9 mouse cellular contexts compared by ENCODE assay signal in genomic region chr3:51532282-51532620, GRCm38 (mm10). TPM values are rescaled to one million over a fixed set of nuclear protein-coding genes. Genes with fewer than 3 reads are reported as not detected.
DNase-seq lines count a peak whose midpoint lies in the region; ATAC-seq and TF ChIP-seq lines count a peak whose summit lies in the region.
"Had no signal": no experiment of that assay in that cellular context is flagged by ENCODE, and none has a peak within 500 bp of the region (broad histone marks: within the 10 kb centered on the region; RNA-seq: fewer than 3 reads in every experiment).

No protein-coding gene starts in this region.

- H3K27ac ChIP-seq in kidney, adult 2 months (ENCODE audit: insufficient read depth, low read depth, low read length): peak overlapping the region; percentile 53
- H3K27ac ChIP-seq in midbrain, embryonic 13.5 days: peak overlapping the region; percentile 51; the same call in 1 of the 2 replicates
- no peak overlapping the region for H3K27ac ChIP-seq in midbrain, embryonic 11.5 days (ENCODE audit: low read depth, low read length)
- H3K27ac ChIP-seq in stomach, embryonic 16.5 days (ENCODE audit: low read length): peak overlapping the region; percentile 81

- no peak for TF ChIP-seq CTCF in kidney, adult 2 months (conservative IDR thresholded peaks at IDR 0.05; ENCODE audit: insufficient read depth, insufficient read length, low read depth, low read length)

- no peak overlapping the region for H3K4me2 ChIP-seq in midbrain, embryonic 13.5 days (replicated peaks)
- no peak overlapping the region for H3K4me2 ChIP-seq in midbrain, embryonic 11.5 days
- peak overlapping the region; percentile 7; the same call in 1 of the 2 replicates for H3K4me2 ChIP-seq in stomach, embryonic 16.5 days (ENCODE audit: low read depth, low read length)

- peaks cover 4% of the 10 kb centered on the region; the same call in 1 of the 2 replicates for H3K4me1 ChIP-seq in kidney, adult 2 months (ENCODE audit: control insufficient read depth, insufficient read depth, low read length)
- H3K4me1 ChIP-seq in midbrain, embryonic 13.5 days (replicated peaks): 0 out of 2 replicates have a peak, but pooled peaks cover 3% of the 10 kb centered on the region
- no peaks in the 10 kb centered on the region for H3K4me1 ChIP-seq in midbrain, embryonic 11.5 days (ENCODE audit: control insufficient read depth, insufficient read depth, low read length)
- peaks cover 15% of the 10 kb centered on the region for H3K4me1 ChIP-seq in stomach, embryonic 16.5 days (ENCODE audit: control insufficient read depth, insufficient read depth, low read length)

- H3K4me3 ChIP-seq in kidney, adult 2 months (ENCODE audit: insufficient read depth, low read depth, low read length): no peak overlapping the region
- H3K4me3 ChIP-seq in midbrain, embryonic 13.5 days (replicated peaks): no peak overlapping the region
- no peak overlapping the region for H3K4me3 ChIP-seq in midbrain, embryonic 11.5 days (ENCODE audit: low read depth, low read length)
- H3K4me3 ChIP-seq in stomach, embryonic 16.5 days (replicated peaks; ENCODE audit: low read length): no peak overlapping the region

- WGBS in kidney, adult 2 months: 37% methylated on average over 5 of the region's 5 CpGs
- 91% methylated on average over 5 of the region's 5 CpGs for WGBS in midbrain, embryonic 13.5 days
- WGBS in midbrain, embryonic 11.5 days: 89% methylated on average over 5 of the region's 5 CpGs
- WGBS in large intestine, adult 2 months: 21% methylated on average over 5 of the region's 5 CpGs
- 31% methylated on average over 5 of the region's 5 CpGs for WGBS in stomach, embryonic 16.5 days

- no peak for DNase-seq in kidney, adult 2 months
- DNase-seq in kidney, adult 9 months: no peak
- DNase-seq in midbrain, embryonic 11.5 days (ENCODE audit: low spot score, missing footprints): no peak
- DNase-seq in large intestine, adult 2 months (ENCODE audit: low read depth, low spot score): peak; percentile 98
- DNase-seq in spleen, postnatal 10 days (ENCODE audit: low spot score in 2 of 2): no peak
- DNase-seq in gastrocnemius, adult 18-20 months (ENCODE audit: low spot score): no peak
- DNase-seq: thymus, postnatal 4 days had no signal

- TF ChIP-seq POLR2A in kidney, adult 2 months (IDR thresholded peaks at IDR 0.05; ENCODE audit: low read depth, low read length): no peak

- H3K36me3 ChIP-seq in kidney, adult 2 months (ENCODE audit: control insufficient read depth, insufficient read depth, low read length): no peaks in the 10 kb centered on the region; the same call in 1 of the 2 replicates
- H3K36me3 ChIP-seq in midbrain, embryonic 13.5 days: peaks cover 92% of the 10 kb centered on the region
- peaks cover 20% of the 10 kb centered on the region for H3K36me3 ChIP-seq in midbrain, embryonic 11.5 days (ENCODE audit: control insufficient read depth, insufficient read depth, low read length)
- H3K36me3 ChIP-seq in stomach, embryonic 16.5 days (ENCODE audit: control insufficient read depth, insufficient read depth, low read length): peaks cover 45% of the 10 kb centered on the region

- no peak overlapping the region for H3K9ac ChIP-seq in midbrain, embryonic 13.5 days (replicated peaks)
- no peak overlapping the region for H3K9ac ChIP-seq in midbrain, embryonic 11.5 days (ENCODE audit: low read length)
- peak overlapping the region; percentile 5; the same call in 1 of the 2 replicates for H3K9ac ChIP-seq in stomach, embryonic 16.5 days (ENCODE audit: low read length)

- H3K9me3 ChIP-seq in midbrain, embryonic 13.5 days: no peaks in the 10 kb centered on the region
- no peaks in the 10 kb centered on the region for H3K9me3 ChIP-seq in midbrain, embryonic 11.5 days (ENCODE audit: control insufficient read depth, low read length)
- no peaks in the 10 kb centered on the region for H3K9me3 ChIP-seq in stomach, embryonic 16.5 days (replicated peaks; ENCODE audit: control insufficient read depth, low read length)

- no peaks in the 10 kb centered on the region for H3K27me3 ChIP-seq in kidney, adult 2 months (replicated peaks; ENCODE audit: control insufficient read depth, insufficient read depth, low read length)
- no peaks in the 10 kb centered on the region for H3K27me3 ChIP-seq in midbrain, embryonic 13.5 days
- H3K27me3 ChIP-seq in midbrain, embryonic 11.5 days (ENCODE audit: control insufficient read depth, insufficient read depth, low read length): no peaks in the 10 kb centered on the region
- no peaks in the 10 kb centered on the region for H3K27me3 ChIP-seq in stomach, embryonic 16.5 days (ENCODE audit: control insufficient read depth, insufficient read depth, low read length)

- no peak for ATAC-seq in midbrain, embryonic 13.5 days
- no peak for ATAC-seq in midbrain, embryonic 11.5 days (ENCODE audit: low FRiP score)
- ATAC-seq in stomach, embryonic 16.5 days (ENCODE audit: insufficient read depth, low FRiP score): no peak

RNA-seq across cellular contexts. Expression of gene Setd7, which starts 28.4 kb away (rescaled TPM):
- polyA plus RNA-seq in kidney, adult 2 months (2012; rRNA removed): 11.8 and 14.1 TPM in 2 replicates
- polyA plus RNA-seq in midbrain, embryonic 13.5 days (2015; fragmentation: Nextera tagmentation; extraction: Ambion mirVana): 4.6 TPM in 2 replicates
- polyA plus RNA-seq in midbrain, embryonic 11.5 days (2014; fragmentation: Nextera tagmentation; extraction: Ambion mirVana): 3.4 and 3.8 TPM in 2 replicates
- 7.5 and 14.2 TPM in 2 replicates for polyA plus RNA-seq in large intestine, adult 2 months (2012; rRNA removed)
- polyA plus RNA-seq in stomach, embryonic 16.5 days (2015; fragmentation: Nextera tagmentation; extraction: Ambion mirVana): 2.8 and 4.8 TPM in 2 replicates
- 100 to 1,000 TPM; 151 to 156 TPM for total RNA-seq in gastrocnemius, adult 18-20 months (2021)

RNA-seq across cellular contexts. Expression of gene Rab33b, which starts 48.5 kb away (rescaled TPM):
- polyA plus RNA-seq in kidney, adult 2 months (2012; rRNA removed): 6.8 and 7.7 TPM in 2 replicates
- polyA plus RNA-seq in midbrain, embryonic 13.5 days (2015; fragmentation: Nextera tagmentation; extraction: Ambion mirVana): 21.9 and 22.0 TPM in 2 replicates
- polyA plus RNA-seq in midbrain, embryonic 11.5 days (2014; fragmentation: Nextera tagmentation; extraction: Ambion mirVana): 14.5 and 15.0 TPM in 2 replicates
- polyA plus RNA-seq in large intestine, adult 2 months (2012; rRNA removed): 5.1 and 7.1 TPM in 2 replicates
- 24.8 and 26.2 TPM in 2 replicates for polyA plus RNA-seq in stomach, embryonic 16.5 days (2015; fragmentation: Nextera tagmentation; extraction: Ambion mirVana)
- total RNA-seq in gastrocnemius, adult 18-20 months (2021): 1 to 10 TPM; 6.6 to 7.9 TPM
